Mouse (Mus musculus): Measurements from ENCODE around the gene Ypel2. TPM values are rescaled to one million over a fixed set of nuclear protein-coding genes. Genes with fewer than 3 reads are reported as not detected.

Ypel2 gene
- polyA plus RNA-seq, 1 experiment from 2014 or later, result 7.1 TPM

DNA sequence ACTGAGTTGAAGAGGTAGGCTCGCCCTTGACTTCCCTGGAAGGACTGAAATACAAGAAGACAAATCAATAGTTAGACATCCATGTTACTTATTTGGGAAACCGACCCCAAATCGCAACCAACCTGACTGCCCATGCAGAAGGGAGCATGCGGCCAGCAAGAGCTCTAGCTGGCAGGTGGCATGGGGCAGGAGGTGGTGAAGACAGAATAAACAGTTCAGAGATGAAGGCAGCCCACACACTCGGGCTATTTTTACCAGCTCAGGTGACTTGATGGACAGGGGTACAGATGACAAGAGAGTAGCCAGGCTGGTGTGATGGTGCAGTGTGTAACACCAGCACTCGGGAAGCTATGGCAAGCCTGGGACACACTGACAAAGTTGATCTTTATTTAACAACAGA lies 47.6 kb downstream of the Ypel2 start:
- Histone ChIP-seq H3K9me3 (ENCODE audit: control insufficient read depth, low read length) (no peaks in the 10 kb centered on the region), H3K4me2 (ENCODE audit: low read length) (no peak overlapping the region), H3K36me3 (ENCODE audit: control insufficient read depth, insufficient read depth) (0 out of 2 replicates have a peak, but pooled peaks cover 3% of the 10 kb centered on the region), H3K9ac (replicated peaks; ENCODE audit: low read depth, low read length) (no peak overlapping the region), H3K4me3 (replicated peaks; ENCODE audit: low read length) (no peak overlapping the region), H3K27me3 (replicated peaks; ENCODE audit: control insufficient read depth, insufficient read depth, low read length) (no peaks in the 10 kb centered on the region), H3K27ac (ENCODE audit: low read length) (no peak overlapping the region), H3K4me1 (replicated peaks; ENCODE audit: control insufficient read depth, insufficient read depth, low read length) (peaks cover 19% of the 10 kb centered on the region)
- WGBS, result 76% methylated on average over 6 of the region's 6 CpGs
- ATAC-seq, result no peak

DNA sequence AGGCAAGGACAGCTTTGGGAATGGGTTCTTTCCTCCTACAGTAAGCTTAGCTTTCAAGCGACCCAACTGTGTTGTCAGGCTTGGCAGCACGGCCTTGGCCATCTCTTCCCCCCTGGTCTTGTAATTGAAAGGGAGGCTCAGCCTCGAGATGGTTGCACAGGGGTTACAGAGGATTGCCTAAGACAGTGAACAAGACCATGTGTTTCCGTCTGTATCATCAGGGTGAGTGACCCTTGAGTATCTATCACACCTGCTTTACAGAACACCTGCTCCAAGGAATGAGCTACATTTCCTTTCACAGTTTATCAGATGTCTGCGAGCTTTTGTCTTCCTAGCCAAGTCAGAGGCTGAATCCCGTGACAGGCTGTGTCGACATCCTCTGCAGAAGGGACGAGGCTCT lies 48.4 kb downstream of the Ypel2 start:
- H3K4me3 ChIP-seq (replicated peaks; ENCODE audit: low read length), result no peak overlapping the region
- no peak overlapping the region for H3K4me2 ChIP-seq (ENCODE audit: low read length)
- WGBS, result 69% methylated on average over 8 of the region's 8 CpGs
- 0 out of 2 replicates have a peak, but pooled peaks cover 3% of the 10 kb centered on the region for H3K36me3 ChIP-seq (ENCODE audit: control insufficient read depth, insufficient read depth)
- no peaks in the 10 kb centered on the region for H3K27me3 ChIP-seq (replicated peaks; ENCODE audit: control insufficient read depth, insufficient read depth, low read length)
- no peaks in the 10 kb centered on the region for H3K9me3 ChIP-seq (ENCODE audit: control insufficient read depth, low read length)
- ATAC-seq, result no peak
- H3K27ac ChIP-seq (ENCODE audit: low read length), result no peak overlapping the region
- no peak overlapping the region for H3K9ac ChIP-seq (replicated peaks; ENCODE audit: low read depth, low read length)
- peaks cover 13% of the 10 kb centered on the region for H3K4me1 ChIP-seq (replicated peaks; ENCODE audit: control insufficient read depth, insufficient read depth, low read length)

DNA sequence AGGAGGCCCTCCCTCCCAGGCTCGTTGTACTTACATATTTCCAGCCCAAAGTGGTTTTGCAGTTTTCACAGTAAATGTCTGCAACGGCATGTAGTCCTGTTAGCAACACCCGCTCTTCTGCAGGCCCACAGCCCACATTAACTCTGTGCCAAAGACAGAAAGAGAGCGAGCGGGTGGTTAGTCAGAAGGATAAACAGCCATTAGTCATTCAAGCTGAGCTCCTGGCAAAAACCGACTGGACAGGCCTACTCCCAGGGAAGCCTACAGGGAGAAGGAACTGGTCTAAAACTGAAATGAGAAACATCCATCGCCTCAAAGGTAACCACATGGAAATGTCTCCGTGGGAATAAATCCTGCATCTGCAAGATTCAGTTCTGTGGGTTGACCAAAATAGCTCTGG lies 49.0 kb downstream of the Ypel2 start:
- Histone ChIP-seq H3K4me1 (replicated peaks; ENCODE audit: control insufficient read depth, insufficient read depth, low read length) (peaks cover 12% of the 10 kb centered on the region), H3K9me3 (ENCODE audit: control insufficient read depth, low read length) (no peaks in the 10 kb centered on the region), H3K36me3 (ENCODE audit: control insufficient read depth, insufficient read depth) (0 out of 2 replicates have a peak, but pooled peaks cover 3% of the 10 kb centered on the region), H3K9ac (replicated peaks; ENCODE audit: low read depth, low read length) (no peak overlapping the region), H3K4me2 (ENCODE audit: low read length) (no peak overlapping the region), H3K4me3 (replicated peaks; ENCODE audit: low read length) (no peak overlapping the region), H3K27me3 (replicated peaks; ENCODE audit: control insufficient read depth, insufficient read depth, low read length) (no peaks in the 10 kb centered on the region), H3K27ac (ENCODE audit: low read length) (no peak overlapping the region)
- WGBS, result 75% methylated on average over 8 of the region's 8 CpGs
- no peak for ATAC-seq

DNA sequence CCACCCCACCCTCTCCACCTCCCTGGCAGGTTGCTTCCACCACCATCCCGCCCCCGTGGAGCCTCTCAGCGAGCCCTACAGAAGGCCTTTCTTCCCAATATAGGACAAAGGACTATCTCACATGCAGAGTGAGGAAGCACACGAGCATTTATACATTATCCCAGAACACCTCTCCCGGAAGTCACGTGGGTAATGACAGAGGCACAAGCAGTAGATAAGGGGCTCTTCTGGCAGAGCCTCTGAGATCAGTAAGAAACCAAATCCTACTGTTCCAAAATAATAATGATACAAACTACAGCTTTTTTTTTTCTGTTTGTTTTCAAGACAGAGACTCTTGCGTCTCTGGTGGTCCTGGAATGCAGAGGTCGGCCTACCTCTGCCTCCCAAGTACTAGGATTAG lies 51.6 kb downstream of the Ypel2 start:
- H3K27me3 ChIP-seq (replicated peaks; ENCODE audit: control insufficient read depth, insufficient read depth, low read length), result no peaks in the 10 kb centered on the region
- H3K4me3 ChIP-seq (replicated peaks; ENCODE audit: low read length), result no peak overlapping the region
- H3K27ac ChIP-seq (ENCODE audit: low read length), result no peak overlapping the region
- WGBS, result 85% methylated on average over 8 of the region's 8 CpGs
- H3K4me1 ChIP-seq (replicated peaks; ENCODE audit: control insufficient read depth, insufficient read depth, low read length), result peaks cover 10% of the 10 kb centered on the region
- H3K36me3 ChIP-seq (ENCODE audit: control insufficient read depth, insufficient read depth), result 0 out of 2 replicates have a peak, but pooled peaks cover 3% of the 10 kb centered on the region
- no peak for ATAC-seq
- no peak overlapping the region for H3K4me2 ChIP-seq (ENCODE audit: low read length)
- H3K9me3 ChIP-seq (ENCODE audit: control insufficient read depth, low read length), result no peaks in the 10 kb centered on the region
- no peak overlapping the region for H3K9ac ChIP-seq (replicated peaks; ENCODE audit: low read depth, low read length)

DNA sequence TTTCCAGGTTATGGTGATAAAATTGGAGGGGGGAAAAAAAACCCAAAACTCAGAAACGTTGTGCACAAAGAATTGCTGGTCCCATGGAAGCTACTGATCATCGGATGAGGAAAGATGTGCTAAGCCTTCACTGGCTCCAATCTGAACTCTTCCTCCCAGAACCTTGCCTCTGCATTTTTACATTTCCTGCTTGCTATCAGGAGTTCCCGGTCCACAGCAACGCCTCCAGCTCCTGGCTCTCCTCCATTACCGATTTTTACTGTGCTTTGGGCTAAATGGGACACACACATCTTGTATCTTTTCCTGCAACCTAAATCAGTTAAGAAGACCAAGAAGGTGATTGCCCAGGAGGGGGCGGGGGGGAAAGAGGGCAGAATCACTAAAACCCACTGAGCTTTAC lies 54.0 kb downstream of the Ypel2 start:
- no peak overlapping the region for H3K9ac ChIP-seq (replicated peaks; ENCODE audit: low read depth, low read length)
- 0 out of 2 replicates have a peak, but pooled peaks cover 3% of the 10 kb centered on the region for H3K36me3 ChIP-seq (ENCODE audit: control insufficient read depth, insufficient read depth)
- no peak overlapping the region for H3K27ac ChIP-seq (ENCODE audit: low read length)
- no peaks in the 10 kb centered on the region for H3K27me3 ChIP-seq (replicated peaks; ENCODE audit: control insufficient read depth, insufficient read depth, low read length)
- WGBS, result 84% methylated on average over 6 of the region's 6 CpGs
- H3K4me3 ChIP-seq (replicated peaks; ENCODE audit: low read length), result no peak overlapping the region
- H3K4me2 ChIP-seq (ENCODE audit: low read length), result no peak overlapping the region
- no peaks in the 10 kb centered on the region for H3K4me1 ChIP-seq (replicated peaks; ENCODE audit: control insufficient read depth, insufficient read depth, low read length)
- ATAC-seq, result no peak
- H3K9me3 ChIP-seq (ENCODE audit: control insufficient read depth, low read length), result no peaks in the 10 kb centered on the region

DNA sequence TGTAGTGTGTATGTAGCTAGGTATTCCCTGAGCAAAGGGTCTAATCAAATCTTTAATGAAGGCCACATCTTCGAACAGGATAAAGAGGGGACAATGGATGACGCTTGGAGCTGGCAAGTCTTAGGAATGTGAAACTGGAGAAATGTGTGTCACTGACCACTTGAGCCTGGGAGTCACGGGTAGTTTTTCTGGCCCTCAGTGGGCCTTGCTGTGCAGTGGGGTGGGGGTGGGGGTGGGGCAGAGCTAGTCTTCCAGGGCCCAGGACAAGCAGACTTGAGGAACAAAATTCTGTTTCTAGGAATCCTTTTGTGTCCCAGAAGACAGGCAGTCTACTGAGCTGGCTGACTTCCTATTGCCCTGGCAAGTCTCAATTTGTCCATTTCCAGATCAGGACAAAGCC lies 55.0 kb downstream of the Ypel2 start:
- no peak overlapping the region for H3K4me2 ChIP-seq (ENCODE audit: low read length)
- H3K9ac ChIP-seq (replicated peaks; ENCODE audit: low read depth, low read length), result no peak overlapping the region
- 77% methylated on average over 3 of the region's 3 CpGs for WGBS
- ATAC-seq, result no peak
- no peaks in the 10 kb centered on the region for H3K4me1 ChIP-seq (replicated peaks; ENCODE audit: control insufficient read depth, insufficient read depth, low read length)
- no peaks in the 10 kb centered on the region for H3K9me3 ChIP-seq (ENCODE audit: control insufficient read depth, low read length)
- no peaks in the 10 kb centered on the region for H3K27me3 ChIP-seq (replicated peaks; ENCODE audit: control insufficient read depth, insufficient read depth, low read length)
- no peak overlapping the region for H3K4me3 ChIP-seq (replicated peaks; ENCODE audit: low read length)
- H3K36me3 ChIP-seq (ENCODE audit: control insufficient read depth, insufficient read depth), result 0 out of 2 replicates have a peak, but pooled peaks cover 3% of the 10 kb centered on the region
- no peak overlapping the region for H3K27ac ChIP-seq (ENCODE audit: low read length)

DNA sequence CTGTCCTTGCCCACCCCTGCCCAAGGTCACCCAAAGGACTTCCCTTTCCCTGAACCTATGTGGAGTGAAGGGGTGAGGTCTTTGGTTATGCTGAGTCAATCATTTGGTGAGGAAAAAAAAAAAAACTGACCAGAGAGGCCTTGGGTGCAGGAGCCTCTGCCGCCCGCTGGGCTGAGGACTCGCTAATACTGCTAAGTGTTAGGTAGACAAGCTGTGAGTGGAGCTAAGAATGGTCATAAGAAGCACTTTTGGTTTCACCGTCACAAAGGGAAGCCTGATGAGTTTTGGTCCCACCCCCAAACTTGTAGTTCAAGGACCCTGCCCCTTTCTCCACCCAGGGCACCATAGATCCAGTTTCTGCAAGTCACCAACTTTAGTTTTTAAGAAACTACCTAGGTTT lies 55.4 kb downstream of the Ypel2 start:
- 91% methylated on average over 4 of the region's 4 CpGs for WGBS
- Histone ChIP-seq H3K36me3 (ENCODE audit: control insufficient read depth, insufficient read depth) (0 out of 2 replicates have a peak, but pooled peaks cover 2% of the 10 kb centered on the region), H3K27ac (ENCODE audit: low read length) (no peak overlapping the region), H3K9ac (replicated peaks; ENCODE audit: low read depth, low read length) (no peak overlapping the region), H3K27me3 (replicated peaks; ENCODE audit: control insufficient read depth, insufficient read depth, low read length) (no peaks in the 10 kb centered on the region), H3K4me3 (replicated peaks; ENCODE audit: low read length) (no peak overlapping the region), H3K9me3 (ENCODE audit: control insufficient read depth, low read length) (no peaks in the 10 kb centered on the region), H3K4me1 (replicated peaks; ENCODE audit: control insufficient read depth, insufficient read depth, low read length) (no peaks in the 10 kb centered on the region), H3K4me2 (ENCODE audit: low read length) (no peak overlapping the region)
- ATAC-seq, result no peak

DNA sequence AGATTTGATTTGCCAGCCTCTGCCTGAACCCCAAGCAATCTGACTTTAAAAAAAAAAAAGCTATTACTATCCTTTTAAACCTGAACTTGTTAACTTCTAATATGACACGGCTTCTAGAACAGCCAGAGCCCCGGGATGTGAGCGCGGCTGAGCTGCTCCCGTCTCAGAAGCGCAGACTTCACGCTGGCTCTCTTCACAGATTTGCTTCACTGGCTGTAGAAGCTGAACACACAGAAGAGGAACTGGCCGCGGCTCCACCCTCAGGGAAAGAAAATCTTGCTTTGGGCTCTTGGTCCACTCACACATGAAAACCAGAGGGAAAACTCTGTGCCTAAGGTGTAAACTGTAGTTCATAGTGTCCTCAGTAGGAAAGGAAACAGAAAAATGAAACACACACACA lies 56.6 kb downstream of the Ypel2 start:
- H3K27me3 ChIP-seq (replicated peaks; ENCODE audit: control insufficient read depth, insufficient read depth, low read length), result no peaks in the 10 kb centered on the region
- WGBS, result 59% methylated on average over 9 of the region's 9 CpGs

DNA sequence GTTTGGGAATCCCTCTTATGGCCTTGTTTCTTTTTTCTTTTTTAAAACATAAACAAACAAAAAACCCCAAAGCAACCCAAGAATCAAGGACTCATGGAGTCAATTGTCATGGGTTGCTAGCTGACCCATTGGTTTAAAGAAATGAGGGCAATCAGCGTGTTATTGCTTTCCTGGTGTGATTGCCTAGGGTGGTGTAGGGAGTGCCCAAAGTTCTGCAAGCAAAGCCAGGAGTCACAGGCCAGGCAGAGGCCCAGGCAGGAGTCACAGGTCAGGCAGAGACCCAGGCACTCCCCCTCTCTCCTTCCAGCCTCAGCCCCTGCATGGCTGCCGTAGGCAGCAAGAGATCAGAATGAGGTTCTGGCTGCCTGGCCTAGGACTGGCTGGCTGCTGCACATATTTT lies 58.6 kb downstream of the Ypel2 start:
- Histone ChIP-seq H3K4me2 (ENCODE audit: low read length) (no peak overlapping the region), H3K36me3 (ENCODE audit: control insufficient read depth, insufficient read depth) (no peaks in the 10 kb centered on the region), H3K4me3 (replicated peaks; ENCODE audit: low read length) (no peak overlapping the region), H3K27me3 (replicated peaks; ENCODE audit: control insufficient read depth, insufficient read depth, low read length) (no peaks in the 10 kb centered on the region), H3K27ac (ENCODE audit: low read length) (no peak overlapping the region), H3K4me1 (replicated peaks; ENCODE audit: control insufficient read depth, insufficient read depth, low read length) (peaks cover 8% of the 10 kb centered on the region; the same call in 1 of the 2 replicates), H3K9me3 (ENCODE audit: control insufficient read depth, low read length) (no peaks in the 10 kb centered on the region), H3K9ac (replicated peaks; ENCODE audit: low read depth, low read length) (no peak overlapping the region)
- no peak for ATAC-seq
- WGBS, result 85% methylated on average over 2 of the region's 2 CpGs

More for the DNA sequence above, 56.6 kb downstream of the Ypel2 start:
- no peaks in the 10 kb centered on the region for H3K36me3 ChIP-seq (ENCODE audit: control insufficient read depth, insufficient read depth)
- H3K4me1 ChIP-seq (replicated peaks; ENCODE audit: control insufficient read depth, insufficient read depth, low read length), result no peaks in the 10 kb centered on the region
- no peak overlapping the region for H3K27ac ChIP-seq (ENCODE audit: low read length)
- ATAC-seq, result no peak
- no peak overlapping the region for H3K4me3 ChIP-seq (replicated peaks; ENCODE audit: low read length)
- no peaks in the 10 kb centered on the region for H3K9me3 ChIP-seq (ENCODE audit: control insufficient read depth, low read length)
- no peak overlapping the region for H3K9ac ChIP-seq (replicated peaks; ENCODE audit: low read depth, low read length)
- H3K4me2 ChIP-seq (ENCODE audit: low read length), result no peak overlapping the region

DNA sequence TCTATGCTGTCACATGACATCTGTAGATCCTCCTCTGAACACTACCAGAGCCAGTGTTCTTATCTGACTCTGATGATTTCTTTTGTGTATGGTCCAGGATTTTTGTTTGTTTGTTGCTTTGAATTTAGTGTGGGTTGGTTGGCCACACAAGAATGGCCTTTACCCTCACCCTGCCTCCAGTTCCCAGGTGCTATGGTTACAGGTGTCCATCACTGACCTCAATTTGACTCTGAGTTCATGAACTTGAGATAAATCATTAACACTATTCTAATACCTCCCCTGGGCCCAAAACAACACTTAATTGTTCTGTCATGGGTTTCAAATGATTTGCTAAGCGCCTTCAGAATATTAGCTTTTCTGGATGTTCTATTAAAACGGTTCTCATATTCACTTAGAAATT lies 61.3 kb downstream of the Ypel2 start:
- Histone ChIP-seq H3K36me3 (ENCODE audit: control insufficient read depth, insufficient read depth) (no peaks in the 10 kb centered on the region), H3K9ac (replicated peaks; ENCODE audit: low read depth, low read length) (no peak overlapping the region), H3K4me1 (replicated peaks; ENCODE audit: control insufficient read depth, insufficient read depth, low read length) (peaks cover 8% of the 10 kb centered on the region; the same call in 1 of the 2 replicates), H3K27ac (ENCODE audit: low read length) (no peak overlapping the region), H3K4me2 (ENCODE audit: low read length) (no peak overlapping the region), H3K4me3 (replicated peaks; ENCODE audit: low read length) (no peak overlapping the region), H3K9me3 (ENCODE audit: control insufficient read depth, low read length) (no peaks in the 10 kb centered on the region), H3K27me3 (replicated peaks; ENCODE audit: control insufficient read depth, insufficient read depth, low read length) (no peaks in the 10 kb centered on the region)
- 95% methylated on average over 2 of the region's 2 CpGs for WGBS
- no peak for ATAC-seq
